Mouse (Mus musculus) layer of hippocampus, postnatal 25 days (tissue): Measurements from ENCODE around the gene Zfp488. TPM values are rescaled to one million over a fixed set of nuclear protein-coding genes. Genes with fewer than 3 reads are reported as not detected.

ENCODE experiments used
- DNase-seq, 2 experiments: peaks; one replicate each; pipeline ENCODE4 v3.0.0; 2022; ENCODE audit warnings: mixed read lengths in 2 of 2, low spot score in 1 of 2; ENCODE audit errors: extremely low spot score in 1 of 2
- total RNA-seq, 2 experiments: library from RNA; stranded (reverse); gene quantifications; 2 replicates each; pipeline ENCODE4 v1.2.3; 2021

Gene Zfp488
- 1 to 10 TPM; 6.6 to 7.3 TPM for total RNA-seq

DNA sequence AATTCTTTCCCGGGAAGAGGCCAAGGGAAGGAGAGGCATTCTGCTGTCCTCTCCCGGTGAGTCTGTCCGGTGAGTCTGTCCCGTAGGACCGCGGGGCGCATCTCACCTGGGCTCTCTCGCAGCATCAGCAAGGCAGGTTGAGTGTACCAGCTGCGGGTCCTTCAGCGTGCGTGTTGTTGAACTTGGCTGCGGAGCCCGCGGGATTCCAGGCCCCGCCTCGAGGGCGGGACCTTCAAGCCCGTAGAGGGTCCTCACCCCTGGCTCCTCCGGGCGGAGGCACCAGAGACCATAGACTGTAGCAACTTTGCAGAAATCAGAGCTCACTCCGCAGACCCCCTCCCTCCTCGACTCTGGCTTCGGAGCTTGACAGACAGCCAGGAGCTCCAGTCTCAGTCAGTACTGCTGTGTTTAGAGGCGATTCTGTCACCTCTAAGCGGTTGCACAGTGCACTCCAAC lies at the start of gene Zfp488:
Gene Zfp488 (minus strand): TSS at position 161 of the 456 bp plus-strand sequence.
- DNase-seq, result peak in 1 of 2 experiments; percentile 8

- DNase-seq, result no peak
Measured at GRCm38 (mm10) chr14:34026710-34027109, 48.1 kb upstream of the Zfp488 start.

DNA sequence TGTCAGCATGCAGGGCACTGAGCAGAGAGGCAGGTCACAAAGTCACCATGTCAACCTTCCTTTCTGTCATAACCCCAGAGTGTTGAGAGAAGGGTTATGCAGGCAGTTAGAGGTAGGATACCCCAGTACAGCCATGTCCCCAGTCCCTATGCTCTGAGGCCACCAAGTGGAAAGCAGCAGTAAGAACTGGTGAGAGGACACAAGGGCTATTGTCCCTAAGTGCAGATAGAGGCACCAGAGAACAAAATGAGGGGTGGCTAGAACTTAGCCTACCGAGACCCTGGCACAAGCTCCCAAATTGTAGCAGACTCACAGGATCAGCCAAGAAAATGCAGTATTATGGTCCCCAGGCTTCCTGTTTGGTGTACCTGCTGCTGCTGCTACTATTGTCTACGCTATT lies 38.4 kb upstream of the Zfp488 start:
- DNase-seq, result no peak

DNA sequence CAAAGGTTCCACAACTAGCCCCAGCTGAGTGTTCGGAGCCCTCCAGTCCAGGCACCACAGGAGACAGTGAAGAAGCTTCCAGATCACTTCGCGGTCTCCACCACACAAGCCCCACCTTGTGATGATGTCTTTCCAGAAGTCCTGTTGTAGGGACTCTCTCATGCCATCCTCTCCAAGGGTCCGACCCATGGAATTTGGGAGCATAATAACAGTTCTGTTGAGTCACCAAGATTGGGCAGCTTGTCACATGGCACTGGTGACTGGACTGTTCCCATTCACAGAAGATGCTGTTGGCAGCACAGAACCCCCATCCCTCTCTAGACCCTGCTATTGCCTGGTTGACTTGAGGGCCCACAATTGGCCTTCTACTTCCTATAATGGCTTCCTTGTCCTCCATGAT lies 37.8 kb upstream of the Zfp488 start, which contains the start of gene Gm5460:
Gene Gm5460 (plus strand): TSS at position 378 of the 400 bp plus-strand sequence.
- no peak for DNase-seq

- no peak for DNase-seq
Measured at GRCm38 (mm10) chr14:34015063-34015462, 36.5 kb upstream of the Zfp488 start, which contains the start of gene Gm30083. Gene Gm30083, minus strand, starts transcription at chr14:34015182.

- no peak for DNase-seq
Measured at GRCm38 (mm10) chr14:34002358-34002757, 23.8 kb upstream of the Zfp488 start.

DNA sequence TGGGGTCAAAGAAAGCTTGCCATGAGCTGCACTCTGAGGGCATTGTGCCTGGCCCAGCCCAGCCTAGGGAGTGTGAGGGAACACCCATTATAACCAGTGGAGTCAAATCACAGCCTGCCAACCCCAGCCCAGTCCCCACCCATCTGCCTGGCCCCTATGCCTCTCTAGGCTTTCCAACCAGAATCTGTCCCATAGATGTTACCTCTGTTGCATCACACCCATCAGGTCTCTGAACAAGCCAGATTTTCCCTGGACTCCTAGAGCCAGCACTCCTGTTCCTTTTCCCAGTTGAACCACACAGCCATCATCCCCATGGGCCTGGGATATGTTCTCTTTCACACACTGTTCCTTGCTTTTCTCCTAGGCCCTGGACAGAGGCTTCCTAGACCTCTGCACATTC lies 22.9 kb upstream of the Zfp488 start:
- DNase-seq, result no peak

DNA sequence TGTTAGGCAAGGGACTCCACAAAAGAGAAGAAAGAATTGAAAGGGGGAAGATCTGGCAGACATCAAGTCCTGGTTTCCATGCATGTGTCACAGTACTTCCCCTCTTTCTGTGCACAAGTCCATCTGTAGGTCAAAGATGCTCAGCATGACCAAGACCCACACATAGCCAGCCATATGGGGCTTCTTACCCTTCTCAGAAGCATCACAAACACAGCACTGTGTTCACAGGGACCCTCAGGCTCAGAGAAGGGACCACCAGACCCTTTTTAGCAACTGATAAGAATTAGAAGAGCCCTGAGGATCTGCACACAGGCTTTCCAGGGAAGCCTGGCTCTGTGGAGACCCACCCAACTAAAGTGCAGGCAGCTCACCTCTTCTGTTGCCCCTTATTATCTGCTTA lies 21.5 kb upstream of the Zfp488 start:
- DNase-seq, result no peak

- no peak for DNase-seq
Measured at GRCm38 (mm10) chr14:33997427-33997826, 18.9 kb upstream of the Zfp488 start.

DNA sequence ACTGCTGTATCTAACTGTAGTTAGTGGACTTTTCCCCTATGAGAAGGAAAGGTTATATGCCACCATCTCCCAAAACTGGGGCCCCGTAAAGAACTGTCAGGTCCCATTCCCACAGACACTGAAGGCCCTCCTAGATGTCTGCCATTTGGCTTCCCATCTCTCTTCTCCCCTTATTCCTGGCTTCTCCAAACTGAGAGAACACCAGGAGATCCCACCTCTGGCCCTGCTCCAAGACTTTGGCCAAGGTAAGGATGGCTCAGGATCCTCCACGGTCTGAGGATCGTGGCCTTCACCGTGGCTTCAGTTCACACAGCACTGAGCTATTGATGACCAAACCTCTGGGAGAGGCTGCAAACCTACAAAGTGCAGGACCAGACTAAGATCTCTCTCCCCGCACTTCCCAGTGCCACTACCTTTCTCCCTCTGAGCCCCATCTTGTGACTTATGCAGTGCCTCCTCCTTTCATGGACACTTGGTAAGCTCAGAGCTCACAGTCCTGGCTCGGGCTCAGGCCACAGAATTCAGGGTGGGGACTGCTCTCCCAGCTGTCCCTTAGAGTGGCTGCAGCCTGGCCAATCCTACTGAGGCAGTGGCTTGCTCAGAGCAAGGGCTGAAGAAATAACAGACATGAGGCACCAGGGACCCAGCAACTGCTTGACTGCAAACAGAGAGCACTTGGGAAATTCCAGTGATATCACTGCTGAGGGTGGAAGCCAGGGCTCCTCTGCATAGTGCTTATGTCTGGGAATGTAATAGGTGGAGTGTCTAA lies 15.1 kb upstream of the Zfp488 start:
- no peak for DNase-seq

DNA sequence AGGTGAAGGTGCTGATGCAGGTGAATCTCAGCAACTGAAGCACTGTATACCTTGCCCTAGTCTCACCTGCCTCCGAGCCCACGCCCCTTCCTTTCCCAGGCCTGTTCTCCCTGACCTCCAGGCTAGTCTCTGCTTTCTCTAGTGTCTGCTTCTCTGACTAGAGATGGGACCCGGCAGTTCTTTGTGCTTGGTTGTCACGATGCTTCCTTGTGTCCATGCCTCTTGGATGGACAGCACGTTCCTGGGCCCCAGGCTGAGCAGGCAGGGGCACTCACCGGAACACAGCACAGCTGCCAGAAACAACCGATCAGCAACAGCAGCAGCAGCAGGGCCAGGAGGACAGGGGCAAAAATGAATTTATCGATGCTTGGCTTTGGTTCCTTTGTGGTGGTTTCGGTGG lies 14.5 kb upstream of the Zfp488 start:
- no peak for DNase-seq

- no peak for DNase-seq
Measured at GRCm38 (mm10) chr14:33991971-33992370, 13.4 kb upstream of the Zfp488 start.

DNA sequence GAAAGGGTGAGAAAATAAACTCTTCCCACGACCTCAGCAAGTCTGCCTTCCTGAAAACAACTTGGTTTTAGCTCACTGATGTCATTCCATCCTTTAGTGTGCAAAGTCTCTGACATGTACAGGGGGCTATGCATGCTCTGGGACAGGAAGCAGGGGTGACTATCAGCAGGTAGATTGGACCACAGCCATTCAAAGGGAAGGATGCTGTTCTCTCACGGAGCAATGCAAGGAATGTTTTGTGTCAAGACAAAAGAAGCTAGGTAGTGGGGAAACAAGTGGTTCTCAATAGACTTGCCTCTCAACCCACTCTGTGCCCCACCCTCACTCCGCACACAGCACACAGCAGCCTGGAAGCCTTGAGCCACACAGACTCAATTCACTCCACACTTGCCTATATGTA lies 10.6 kb upstream of the Zfp488 start:
- no peak for DNase-seq

DNA sequence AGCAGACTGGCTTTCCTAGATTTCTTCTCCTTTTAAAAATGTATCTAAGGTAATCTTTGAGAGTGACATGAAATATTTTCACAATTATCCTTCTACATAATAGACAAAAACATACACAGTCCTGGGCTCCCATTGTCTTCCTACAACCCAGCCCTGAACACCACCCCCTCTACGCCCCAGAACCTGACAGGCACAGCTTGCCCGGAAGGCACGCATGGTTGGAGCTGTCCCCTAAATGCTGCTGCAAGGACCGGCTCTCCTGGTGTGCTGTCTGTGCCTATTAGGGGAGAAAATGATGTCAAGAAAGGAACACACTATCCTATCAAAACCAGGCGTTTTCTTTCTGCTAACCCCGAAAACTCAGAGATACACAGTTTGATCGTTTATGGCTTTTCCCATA lies 816 bp downstream of the Zfp488 start:
- no peak for DNase-seq

DNA sequence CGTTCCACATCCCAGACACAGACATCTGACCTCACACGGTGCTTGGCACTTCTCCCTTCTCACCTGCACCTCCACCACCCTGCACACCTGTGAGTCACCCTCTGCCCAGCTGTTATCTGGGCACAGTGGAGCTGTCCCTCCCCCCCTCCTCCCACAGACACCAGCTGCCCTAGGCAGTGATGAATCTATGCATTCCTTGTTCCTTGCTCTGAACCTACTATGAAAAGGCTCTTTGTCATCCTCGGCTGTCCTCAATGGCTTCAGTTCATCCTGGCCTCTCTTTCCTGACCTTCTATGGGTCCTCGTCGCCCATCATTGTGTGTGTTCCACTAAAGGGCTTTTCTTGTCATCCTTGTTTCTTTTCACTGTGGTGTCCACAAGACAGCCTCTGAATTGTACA lies 3.8 kb downstream of the Zfp488 start:
- DNase-seq, result no peak

DNA sequence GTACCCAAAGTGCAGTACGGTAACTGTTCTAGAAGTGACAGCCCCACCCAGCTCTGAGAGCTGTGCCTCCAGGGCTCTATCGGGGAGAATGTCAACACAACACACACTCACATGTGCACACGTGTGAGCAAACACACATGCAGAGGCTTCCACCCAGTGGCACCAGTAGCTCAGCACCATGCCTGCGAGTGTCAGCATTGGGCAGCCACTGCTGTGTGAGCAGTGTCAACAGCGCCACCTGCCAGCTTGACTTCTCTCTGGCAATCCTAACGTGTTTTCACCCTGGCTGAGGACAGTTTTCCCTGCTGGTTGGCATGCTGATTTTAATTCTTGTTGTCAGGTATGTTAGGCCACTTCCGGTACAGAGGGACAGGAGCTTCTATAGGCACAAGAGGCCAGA lies 5.9 kb downstream of the Zfp488 start:
- DNase-seq, result no peak

- DNase-seq, result no peak
Measured at GRCm38 (mm10) chr14:33965675-33966074, 12.9 kb downstream of the Zfp488 start.

- peak in 1 of 2 experiments; percentile 59 for DNase-seq
Measured at GRCm38 (mm10) chr14:33959341-33959740, 19.2 kb downstream of the Zfp488 start.

GRCm38 (mm10) chr14:33958841-33959240 lies 19.7 kb downstream of the Zfp488 start:
- no peak for DNase-seq

- no peak for DNase-seq
Measured at GRCm38 (mm10) chr14:33958186-33958585, 20.4 kb downstream of the Zfp488 start.

- DNase-seq, result no peak
Measured at GRCm38 (mm10) chr14:33956055-33956454, 22.5 kb downstream of the Zfp488 start.

- no peak for DNase-seq
Measured at GRCm38 (mm10) chr14:33953761-33954160, 24.8 kb downstream of the Zfp488 start, which contains the start of gene Rbp3. Gene Rbp3, plus strand, starts transcription at chr14:33954003.
